Mouse (Mus musculus) CH12.LX (cell line): ENCODE results near the gene Tbp. TPM values are rescaled to one million over a fixed set of nuclear protein-coding genes. Genes with fewer than 3 reads are reported as not detected.

Experiments
- DNase-seq: peaks from one replicate; pipeline ENCODE4 v3.0.0-alpha.2; 2013; ENCODE audit errors: extremely low read depth
- H3K27ac ChIP-seq: 2 replicates; pipeline ENCODE4 v1.5.1; 2012; ENCODE audit warnings: low read depth, mild to moderate bottlenecking, control low read depth, moderate library complexity; ENCODE audit not compliant: insufficient read depth
- H3K27me3 ChIP-seq: replicated peaks from 2 replicates; pipeline ENCODE3; 2012; ENCODE audit warnings: inconsistent platforms
- H3K36me3 ChIP-seq, 2 experiments: replicated peaks in 1 of 2; 2 replicates each; pipeline versions ENCODE3 to v1.6.1; 2012; ENCODE audit warnings: inconsistent platforms in 1 of 2, low read length in 1 of 2, mild to moderate bottlenecking in 1 of 2, mixed read lengths in 1 of 2, moderate library complexity in 1 of 2; ENCODE audit not compliant: control insufficient read depth in 1 of 2, insufficient read depth in 1 of 2
- H3K4me1 ChIP-seq, 2 experiments: 2 replicates each; pipeline ENCODE4 v1.6.1; 2012; ENCODE audit warnings: inconsistent platforms in 1 of 2, moderate library complexity in 1 of 2; ENCODE audit not compliant: insufficient read depth in 2 of 2, control insufficient read depth in 1 of 2
- H3K4me2 ChIP-seq: 2 replicates; pipeline ENCODE4 v1.6.1; 2012; ENCODE audit warnings: low read depth, mild to moderate bottlenecking, control low read depth; ENCODE audit not compliant: poor library complexity, insufficient read depth, severe bottlenecking
- H3K4me3 ChIP-seq, 3 experiments: fragments of 150-350 bp in 1 of 3; sonication (generic) in 1 of 3; replicated peaks in 1 of 3; 2 replicates each; pipeline versions ENCODE3 to v1.5.1; 2011 to 2012; ENCODE audit warnings: low read depth in 2 of 3, low read length in 2 of 3, mild to moderate bottlenecking in 2 of 3, moderate library complexity in 2 of 3, control low read depth in 1 of 3, improper control_type of control experiment in 1 of 3, inconsistent platforms in 1 of 3, mixed read lengths in 1 of 3; ENCODE audit not compliant: poor library complexity in 1 of 3
- H3K79me2 ChIP-seq: replicated peaks from 2 replicates; pipeline ENCODE4 v1.6.1; 2012; ENCODE audit warnings: mild to moderate bottlenecking, moderate library complexity; ENCODE audit not compliant: control insufficient read depth, poor library complexity, insufficient read depth, severe bottlenecking; ENCODE audit errors: extremely low read depth
- H3K9ac ChIP-seq: 2 replicates; pipeline ENCODE4 v1.6.1; 2012; ENCODE audit warnings: low read depth, mild to moderate bottlenecking, control low read depth, moderate library complexity; ENCODE audit not compliant: insufficient read depth
- H3K9me3 ChIP-seq: replicated peaks from 2 replicates; pipeline ENCODE3; 2012; ENCODE audit warnings: low read length, inconsistent platforms, mixed read lengths
- CHD2 ChIP-seq: IDR thresholded peaks from 2 replicates; pipeline ENCODE4 v1.6.1; 2011; ENCODE audit warnings: low read length, improper control_type of control experiment
- CTCF ChIP-seq, 2 experiments: IDR thresholded peaks in 1 of 2; conservative IDR thresholded peaks in 1 of 2; 2 replicates each; pipeline ENCODE4 v1.5.1; 2011 to 2012; ENCODE audit warnings: low read depth in 2 of 2, low read length in 2 of 2, improper control_type of control experiment in 1 of 2, inconsistent platforms in 1 of 2, mild to moderate bottlenecking in 1 of 2, moderate library complexity in 1 of 2
- ELF1 ChIP-seq: IDR thresholded peaks from 2 replicates; pipeline ENCODE4 v1.6.1; 2014; ENCODE audit warnings: low read depth, mild to moderate bottlenecking, inconsistent platforms, low read length, improper control_type of control experiment
- ETS1 ChIP-seq: conservative IDR thresholded peaks from 2 replicates; pipeline ENCODE4 v1.6.1; 2012; ENCODE audit warnings: low read depth, mild to moderate bottlenecking, inconsistent platforms, low read length, improper control_type of control experiment, moderate library complexity
- GABPA ChIP-seq: IDR thresholded peaks from 2 replicates; pipeline ENCODE4 v1.6.1; 2012; ENCODE audit warnings: low read depth, low read length, improper control_type of control experiment, inconsistent platforms; ENCODE audit not compliant: insufficient replicate concordance
- HCFC1 ChIP-seq: IDR thresholded peaks from 2 replicates; pipeline ENCODE4 v1.6.1; 2012; ENCODE audit warnings: low read depth, mild to moderate bottlenecking, inconsistent platforms, low read length, improper control_type of control experiment
- IRF4 ChIP-seq: IDR thresholded peaks from 2 replicates; pipeline ENCODE4 v1.6.1; 2014; ENCODE audit warnings: low read depth, mild to moderate bottlenecking, inconsistent platforms, low read length, improper control_type of control experiment
- JUN ChIP-seq: IDR thresholded peaks from 2 replicates; pipeline ENCODE4 v1.6.1; 2011; ENCODE audit warnings: low read depth, mild to moderate bottlenecking, low read length, improper control_type of control experiment, moderate library complexity; ENCODE audit not compliant: insufficient read depth
- KAT2A ChIP-seq: IDR thresholded peaks from 2 replicates; pipeline ENCODE4 v1.6.1; 2012; ENCODE audit warnings: low read length, improper control_type of control experiment, inconsistent platforms; ENCODE audit not compliant: insufficient replicate concordance
- MAFK ChIP-seq: IDR thresholded peaks from 2 replicates; pipeline ENCODE4 v1.6.1; 2011; ENCODE audit warnings: low read length, improper control_type of control experiment; ENCODE audit not compliant: insufficient replicate concordance
- MAX ChIP-seq: IDR thresholded peaks from 2 replicates; pipeline ENCODE4 v1.6.1; 2011; ENCODE audit warnings: low read length, improper control_type of control experiment
- MAZ ChIP-seq: IDR thresholded peaks from 2 replicates; pipeline ENCODE4 v1.6.1; 2012; ENCODE audit warnings: low read depth, mild to moderate bottlenecking, inconsistent platforms, low read length, improper control_type of control experiment, moderate library complexity
- MEF2A ChIP-seq: IDR thresholded peaks from 2 replicates; pipeline ENCODE4 v1.6.1; 2014; ENCODE audit warnings: low read depth, mild to moderate bottlenecking, inconsistent platforms, low read length, improper control_type of control experiment, borderline replicate concordance
- MXI1 ChIP-seq: IDR thresholded peaks from 2 replicates; pipeline ENCODE4 v1.6.1; 2011; ENCODE audit warnings: mild to moderate bottlenecking, low read depth, low read length, improper control_type of control experiment
- MYC ChIP-seq: IDR thresholded peaks from 2 replicates; pipeline ENCODE4 v1.6.1; 2011; ENCODE audit warnings: low read depth, mild to moderate bottlenecking, improper control_type of control experiment, low read length
- NELFE ChIP-seq: IDR thresholded peaks from 2 replicates; pipeline ENCODE4 v1.6.1; 2011; ENCODE audit warnings: low read depth, low read length, improper control_type of control experiment
- NRF1 ChIP-seq: IDR thresholded peaks from 2 replicates; pipeline ENCODE4 v1.6.1; 2014; ENCODE audit warnings: low read depth, mild to moderate bottlenecking, inconsistent platforms, low read length, improper control_type of control experiment, moderate library complexity
- POLR2A ChIP-seq: IDR thresholded peaks from 2 replicates; pipeline ENCODE4 v1.6.1; 2011; ENCODE audit warnings: low read depth, mild to moderate bottlenecking, improper control_type of control experiment, low read length
- POLR2AphosphoS2 ChIP-seq: IDR thresholded peaks from 2 replicates; pipeline ENCODE4 v1.6.1; 2011; ENCODE audit warnings: low read depth, low read length, improper control_type of control experiment
- RCOR1 ChIP-seq: conservative IDR thresholded peaks from 2 replicates; pipeline ENCODE4 v1.6.1; 2012; ENCODE audit warnings: low read depth, mild to moderate bottlenecking, inconsistent platforms, low read length, improper control_type of control experiment
- SIN3A ChIP-seq: IDR thresholded peaks from 2 replicates; pipeline ENCODE4 v1.6.1; 2012; ENCODE audit warnings: low read length, improper control_type of control experiment, inconsistent platforms
- SMC3 ChIP-seq: IDR thresholded peaks from 2 replicates; pipeline ENCODE4 v1.6.1; 2011; ENCODE audit warnings: low read depth, low read length, improper control_type of control experiment
- TBP ChIP-seq: conservative IDR thresholded peaks from 2 replicates; pipeline ENCODE4 v1.6.1; 2011; ENCODE audit warnings: low read depth, low read length, improper control_type of control experiment
- TCF12 ChIP-seq: IDR thresholded peaks from 2 replicates; pipeline ENCODE4 v1.6.1; 2014; ENCODE audit warnings: low read depth, mild to moderate bottlenecking, inconsistent platforms, low read length, improper control_type of control experiment
- ZC3H11A ChIP-seq: IDR thresholded peaks from 2 replicates; pipeline ENCODE4 v1.6.1; 2012; ENCODE audit warnings: low read depth, mild to moderate bottlenecking, inconsistent platforms, low read length, improper control_type of control experiment
- ZKSCAN1 ChIP-seq: IDR thresholded peaks from 2 replicates; pipeline ENCODE4 v1.6.1; 2012; ENCODE audit warnings: low read depth, inconsistent platforms, low read length, improper control_type of control experiment, borderline replicate concordance
- ZMIZ1 ChIP-seq: IDR thresholded peaks from 2 replicates; pipeline ENCODE4 v1.6.1; 2012; ENCODE audit warnings: low read depth, mild to moderate bottlenecking, inconsistent platforms, low read length, improper control_type of control experiment
- ZNF384 ChIP-seq: IDR thresholded peaks from 2 replicates; pipeline ENCODE4 v1.6.1; 2012; ENCODE audit warnings: low read depth, low read length, improper control_type of control experiment, inconsistent platforms
- dilution Hi-C: fragments of 300-500 bp; cut with MboI; formaldehyde crosslinking; loops from 2 replicates; pipeline ENCODE4 v1.14.3; 2020; ENCODE audit warnings: low sequenced_read_pairs; ENCODE audit not compliant: extremely low pct_unique_long_range_greater_than_20kb, extremely low pct_ligation_motif_present
- in situ Hi-C: fragments of 300-500 bp; cut with MboI; formaldehyde crosslinking; loops from 3 replicates; pipeline ENCODE4 v1.14.3; 2019; ENCODE audit warnings: low sequenced_read_pairs, low pct_ligation_motif_present, low pct_unique_long_range_greater_than_20kb, mixed read lengths
- polyA plus RNA-seq: library from polyadenylated mRNA; unstranded; fragments of >175 nt; gene quantifications from 2 replicates; pipeline ENCODE4 v1.2.1, GENCODE M21; 2012; ENCODE audit warnings: low read depth; ENCODE audit not compliant: insufficient read length
- total RNA-seq, 2 experiments: library from RNA; depleted of rRNA; stranded (reverse); fragments of 300-350 nt in 1 of 2; fragments of >200 nt in 1 of 2; gene quantifications; 2 replicates each; pipeline ENCODE4 v1.2.3; 2012 to 2014

Gene Tbp
- total RNA-seq (2012; rRNA removed) (26.5 and 31.4 TPM in 2 replicates), total RNA-seq (2014; rRNA removed) (71.4 and 71.7 TPM in 2 replicates), polyA plus RNA-seq (43.0 and 52.8 TPM in 2 replicates)

DNA sequence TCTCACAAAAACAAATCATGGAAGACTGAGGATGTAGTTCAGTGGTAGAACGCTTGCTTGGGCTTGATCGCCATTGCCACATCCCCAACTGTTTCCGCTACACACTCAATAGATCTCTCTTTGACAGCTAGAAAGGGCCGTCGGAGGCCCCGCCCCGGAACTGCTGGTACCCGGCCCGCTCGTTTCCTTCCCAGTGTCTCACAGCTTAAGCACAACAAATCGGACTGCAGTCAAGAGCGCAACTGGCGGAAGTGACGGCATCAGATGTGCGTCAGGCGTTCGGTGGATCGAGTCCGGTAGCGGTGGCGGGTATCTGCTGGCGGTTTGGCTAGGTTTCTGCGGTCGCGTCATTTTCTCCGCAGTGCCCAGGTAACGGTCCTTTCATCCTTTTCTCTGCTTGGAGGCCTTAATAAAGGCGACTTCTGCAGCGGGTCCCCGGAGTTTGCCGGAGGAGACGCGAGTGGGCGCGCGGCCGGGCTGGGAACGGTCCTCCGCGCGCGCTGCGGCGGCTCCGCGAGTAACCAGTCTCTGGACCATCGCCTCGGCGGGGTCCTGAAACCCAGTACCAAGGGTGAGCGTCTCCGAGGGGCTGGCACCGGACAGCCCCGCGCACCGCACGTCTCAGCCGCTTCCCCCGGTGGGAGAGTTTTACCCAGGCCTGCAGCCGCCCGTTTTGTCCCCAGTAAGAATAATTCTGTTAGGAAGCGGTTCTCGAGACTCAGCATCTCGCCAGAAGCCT is at the start of gene Tbp, which contains the start of gene Psmb1:
Gene Tbp, plus strand, starts transcription at position 233 of the 739 bp plus-strand sequence.
Gene Psmb1, minus strand, starts transcription at position 96 of the 739 bp plus-strand sequence.
- H3K4me1 ChIP-seq = peaks cover 4 to 26% of the 10 kb centered on the region in 2 experiments; a peak in 3 of 4 replicates
- dilution Hi-C loops = no loop called here
- DNase-seq = peak; percentile 98
- no peaks in the 10 kb centered on the region for H3K9me3 ChIP-seq
- H3K4me2 ChIP-seq = peak within 1 kb of the TSS; percentile 97
- TF ChIP-seq TCF12 (peak; percentile 89), RCOR1 (peak; percentile 65; the same call in 1 of the 2 replicates), SMC3 (no peak), ZKSCAN1 (no peak), ZC3H11A (no peak), HCFC1 (peak; percentile 97), CTCF (conservative IDR thresholded peaks at IDR 0.05 in 1 of 2, IDR thresholded peaks at IDR 0.05 in 1 of 2; ENCODE audit: low read depth in 2 of 2, low read length in 2 of 2) (no peak), NRF1 (peak; percentile 59), NELFE (peak; percentile 90), IRF4 (peak; percentile 78), GABPA (peak; percentile 44; the same call in 1 of the 2 replicates), POLR2A (peak; percentile 85), POLR2AphosphoS2 (peak; percentile 47; the same call in 1 of the 2 replicates), KAT2A (peak; percentile 86; the same call in 1 of the 2 replicates), MEF2A (0 out of 2 replicates have a peak, but pooled peaks have one; percentile 63), ZMIZ1 (peak; percentile 62), MXI1 (peak; percentile 97), MAFK (no peak), SIN3A (peak; percentile 98), CHD2 (peak; percentile 76), MYC (peak; percentile 55; the same call in 1 of the 2 replicates), ETS1 (peak; percentile 65; the same call in 1 of the 2 replicates), ZNF384 (no peak), MAZ (peak; percentile 80; the same call in 1 of the 2 replicates), ELF1 (peak; percentile 92), TBP (peak; percentile 78), JUN (no peak), MAX (peak; percentile 84; the same call in 1 of the 2 replicates)
- H3K9ac ChIP-seq = peak within 1 kb of the TSS; percentile 67
- H3K36me3 ChIP-seq = peaks cover 15 to 48% of the 10 kb centered on the region in 2 experiments
- in situ Hi-C loops = no loop called here
- H3K27me3 ChIP-seq = no peaks in the 10 kb centered on the region
- peaks cover 50% of the 10 kb centered on the region for H3K79me2 ChIP-seq
- H3K4me3 ChIP-seq = peak within 1 kb of the TSS; percentile 79 to 98 (median 88)
- peak within 1 kb of the TSS; percentile 69 for H3K27ac ChIP-seq
